Mouse (Mus musculus): ENCODE data around the gene Pold2.

DNA sequence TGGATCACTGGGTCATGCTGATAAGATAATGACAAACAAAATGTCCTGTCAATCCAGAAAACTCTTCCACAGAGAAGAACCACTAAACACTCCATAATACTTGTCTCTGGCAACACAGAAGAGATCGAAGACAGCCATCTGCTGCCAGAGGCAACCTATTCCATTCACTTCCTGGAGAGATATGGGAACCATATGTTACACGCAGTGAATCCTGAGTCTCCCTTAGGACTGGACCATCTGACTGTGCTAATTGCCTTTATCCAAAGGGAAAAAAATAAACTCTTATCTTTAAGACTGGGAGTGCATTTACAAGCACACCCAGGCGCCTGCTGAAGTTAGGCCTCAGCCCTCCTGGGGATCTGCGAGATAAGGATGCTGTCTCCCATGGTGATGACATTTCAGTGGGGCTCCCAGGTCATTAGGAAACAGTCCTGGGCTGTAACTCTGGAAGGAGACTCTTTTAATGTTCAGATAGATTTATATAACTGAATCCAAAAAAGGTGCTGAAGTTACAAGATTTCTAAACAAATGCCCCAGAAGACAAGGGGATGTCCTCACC, 14.8 kb upstream of the Pold2 start:
- TF ChIP-seq POLR2A (IDR thresholded peaks at IDR 0.05; ENCODE audit: low read depth, low read length), result no peak
- TF ChIP-seq CTCF (conservative IDR thresholded peaks at IDR 0.05; ENCODE audit: insufficient read depth, insufficient read length, low read depth, low read length), result no peak

Measured in kidney, adult 2 months (tissue).